Mouse (Mus musculus): ENCODE measurements at regions not wholly inside any gene's neighbourhood (a gene's known extent, or its start where the extent isn't known, plus 50 kb on each side); places are given as distances from the start of the nearest gene placed in this dataset.

GRCm38 (mm10) chr6:44092336-44092735 lies 426.3 kb upstream of the Tpk1 start:
- H3K9ac ChIP-seq (replicated peaks): no peak overlapping the region
- H3K27ac ChIP-seq: no peak overlapping the region
- H3K4me2 ChIP-seq: no peak overlapping the region
- no peak overlapping the region for H3K4me3 ChIP-seq (replicated peaks)
- H3K36me3 ChIP-seq: no peaks in the 10 kb centered on the region
- 50% methylated on average over 2 of the region's 2 CpGs for WGBS
- no peaks in the 10 kb centered on the region for H3K27me3 ChIP-seq
- H3K9me3 ChIP-seq: no peaks in the 10 kb centered on the region
- no peaks in the 10 kb centered on the region for H3K4me1 ChIP-seq (replicated peaks)
- ATAC-seq (ENCODE audit: insufficient number of reproducible peaks, insufficient read depth, low FRiP score, low TSS enrichment, low read depth): no peak

GRCm38 (mm10) chr6:44081922-44082552 lies 416.0 kb upstream of the Tpk1 start:
- Histone ChIP-seq H3K9ac (replicated peaks) (no peak overlapping the region), H3K4me1 (replicated peaks) (no peaks in the 10 kb centered on the region), H3K4me3 (replicated peaks) (no peak overlapping the region), H3K27me3 (no peaks in the 10 kb centered on the region), H3K36me3 (no peaks in the 10 kb centered on the region), H3K27ac (no peak overlapping the region), H3K9me3 (no peaks in the 10 kb centered on the region), H3K4me2 (no peak overlapping the region)
- WGBS: 84% methylated on average over 2 of the region's 2 CpGs
- no peak for ATAC-seq (ENCODE audit: insufficient number of reproducible peaks, insufficient read depth, low FRiP score, low TSS enrichment, low read depth)

GRCm38 (mm10) chr6:44073124-44073523 lies 407.0 kb upstream of the Tpk1 start:
- H3K9ac ChIP-seq (replicated peaks): no peak overlapping the region
- no peak overlapping the region for H3K4me2 ChIP-seq
- 84% methylated on average over 1 of the region's 1 CpGs for WGBS
- H3K27ac ChIP-seq: no peak overlapping the region
- no peaks in the 10 kb centered on the region for H3K9me3 ChIP-seq
- no peaks in the 10 kb centered on the region for H3K4me1 ChIP-seq (replicated peaks)
- H3K4me3 ChIP-seq (replicated peaks): no peak overlapping the region
- no peaks in the 10 kb centered on the region for H3K27me3 ChIP-seq
- no peak for ATAC-seq (ENCODE audit: insufficient number of reproducible peaks, insufficient read depth, low FRiP score, low TSS enrichment, low read depth)
- no peaks in the 10 kb centered on the region for H3K36me3 ChIP-seq

GRCm38 (mm10) chr6:44067841-44068240 lies 401.8 kb upstream of the Tpk1 start:
- Histone ChIP-seq H3K9ac (replicated peaks) (no peak overlapping the region), H3K4me2 (no peak overlapping the region), H3K4me3 (replicated peaks) (no peak overlapping the region), H3K27me3 (no peaks in the 10 kb centered on the region), H3K9me3 (no peaks in the 10 kb centered on the region), H3K36me3 (no peaks in the 10 kb centered on the region), H3K4me1 (replicated peaks) (peaks cover 4% of the 10 kb centered on the region; the same call in 1 of the 2 replicates), H3K27ac (peak overlapping the region; percentile 45; the same call in 1 of the 2 replicates)
- 92% methylated on average over 1 of the region's 1 CpGs for WGBS
- ATAC-seq (ENCODE audit: insufficient number of reproducible peaks, insufficient read depth, low FRiP score, low TSS enrichment, low read depth): no peak
